Mouse (Mus musculus): ENCODE measurements around the gene Neo1.

DNA sequence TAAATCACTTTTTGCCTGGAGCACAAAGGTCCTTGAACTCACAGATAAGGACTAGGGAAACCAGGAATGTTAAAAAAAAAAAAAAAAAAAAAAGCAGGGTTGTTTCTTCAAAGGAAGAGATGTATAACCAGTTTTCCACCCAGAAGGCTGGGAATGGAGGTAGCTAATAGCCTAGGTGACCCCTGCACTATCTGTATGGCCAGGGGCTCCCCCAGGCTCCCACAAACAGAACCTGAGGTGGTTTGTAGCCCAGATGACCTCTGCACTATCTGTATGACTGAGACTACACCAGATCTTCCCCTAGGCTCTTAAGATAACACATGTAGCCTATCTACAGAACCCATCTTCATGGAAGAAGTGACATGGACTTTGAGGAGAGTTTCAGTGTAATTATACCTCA is 5.6 kb upstream of the Neo1 start:
- TF ChIP-seq CTCF (IDR thresholded peaks at IDR 0.05; ENCODE audit: low read depth, low read length), result no peak
- no peak for TF ChIP-seq POLR2A (IDR thresholded peaks at IDR 0.05; ENCODE audit: extremely low read depth, insufficient read depth, low read length)

Data from liver, adult 2 months (tissue).